ENCODE assay signal across 21 mouse cellular contexts in the genomic region with DNA sequence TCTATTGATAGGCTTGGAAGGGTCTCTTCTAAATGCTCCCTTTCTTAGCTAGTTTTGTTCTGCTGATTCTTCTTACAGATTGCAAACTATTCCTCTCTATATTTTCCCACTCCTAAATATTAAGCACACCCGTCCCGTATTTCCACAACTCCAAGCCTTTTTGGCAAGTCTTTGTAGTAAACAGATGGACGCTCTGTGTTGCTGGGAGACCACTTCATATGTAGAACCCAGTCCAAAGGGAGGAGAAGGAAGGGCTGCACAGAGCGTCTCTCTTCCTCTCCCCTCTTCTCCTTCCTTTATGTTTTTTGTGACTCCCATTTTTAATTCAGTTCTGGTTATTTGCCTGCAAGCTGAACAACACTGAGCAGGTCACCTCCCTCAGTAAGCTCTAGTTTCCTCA. TPM values are rescaled to one million over a fixed set of nuclear protein-coding genes. Genes with fewer than 3 reads are reported as not detected.
DNase-seq lines count a peak whose midpoint lies in the region; ATAC-seq and TF ChIP-seq lines count a peak whose summit lies in the region.
"Had no signal": no experiment of that assay in that cellular context is flagged by ENCODE, and none has a peak within 500 bp of the region (broad histone marks: within the 10 kb centered on the region; RNA-seq: fewer than 3 reads in every experiment).

No protein-coding gene starts in this region.

- WGBS in hindbrain, postnatal 0 days: 49% methylated on average over 4 of the region's 4 CpGs
- WGBS in hindbrain, embryonic 16.5 days: 52% methylated on average over 4 of the region's 4 CpGs

- H3K4me3 ChIP-seq in hindbrain, postnatal 0 days (ENCODE audit: low read length): no peak overlapping the region
- H3K4me3 ChIP-seq in hindbrain, embryonic 16.5 days (ENCODE audit: low read length): no peak overlapping the region
- H3K4me3 ChIP-seq: liver, embryonic 13.5 days had no signal

- H3K36me3 ChIP-seq in hindbrain, postnatal 0 days (ENCODE audit: insufficient read depth, low read length): no peaks in the 10 kb centered on the region
- no peaks in the 10 kb centered on the region for H3K36me3 ChIP-seq in hindbrain, embryonic 16.5 days (ENCODE audit: control insufficient read depth, insufficient read depth, low read length)
- H3K36me3 ChIP-seq: embryonic facial prominence, embryonic 13.5 days; limb, embryonic 13.5 days; liver, embryonic 13.5 days; neural tube, embryonic 12.5 days had no signal

- no peak overlapping the region for H3K9ac ChIP-seq in hindbrain, postnatal 0 days (replicated peaks; ENCODE audit: low read length)
- H3K9ac ChIP-seq in hindbrain, embryonic 16.5 days (ENCODE audit: low read depth, low read length): no peak overlapping the region
- H3K9ac ChIP-seq: liver, embryonic 13.5 days had no signal

- DNase-seq in hindbrain, postnatal 0 days (ENCODE audit: low spot score): peak; percentile 67
- DNase-seq in brain, adult 2 months (ENCODE audit: low read depth, low spot score): peak; percentile 81
- DNase-seq in cerebellum, adult 9-11 months: peak; percentile 41
- DNase-seq in lung, postnatal 10 days: no peak
- DNase-seq: adrenal gland, adult 8-10 months; gastrocnemius, postnatal 36 days; kidney, adult 11 months; liver, embryonic 13.5 days; lung, embryonic 14.5 days; lung, postnatal 4 days had no signal

- ATAC-seq in hindbrain, postnatal 0 days: no peak
- no peak for ATAC-seq in hindbrain, embryonic 16.5 days
- ATAC-seq in cerebellum, adult (ENCODE audit: insufficient number of reproducible peaks, low FRiP score, low TSS enrichment): peak; percentile 39
- ATAC-seq in erythroblast, adult 5-6 weeks (replicated peaks; ENCODE audit: low FRiP score, poor library complexity, severe bottlenecking): no peak

- H3K27ac ChIP-seq in hindbrain, postnatal 0 days: no peak overlapping the region
- no peak overlapping the region for H3K27ac ChIP-seq in hindbrain, embryonic 16.5 days (ENCODE audit: low read depth, low read length)
- H3K27ac ChIP-seq: embryonic facial prominence, embryonic 13.5 days; kidney, postnatal 0 days; limb, embryonic 13.5 days; liver, embryonic 13.5 days; neural tube, embryonic 12.5 days had no signal

- no peaks in the 10 kb centered on the region for H3K9me3 ChIP-seq in hindbrain, postnatal 0 days (ENCODE audit: low read length)
- no peaks in the 10 kb centered on the region for H3K9me3 ChIP-seq in hindbrain, embryonic 16.5 days (ENCODE audit: control insufficient read depth, low read length)
- H3K9me3 ChIP-seq: embryonic facial prominence, embryonic 13.5 days; limb, embryonic 13.5 days; liver, embryonic 13.5 days; neural tube, embryonic 12.5 days had no signal

- H3K4me1 ChIP-seq in hindbrain, postnatal 0 days (ENCODE audit: insufficient read depth, low read length): no peaks in the 10 kb centered on the region
- peaks cover 3% of the 10 kb centered on the region for H3K4me1 ChIP-seq in hindbrain, embryonic 16.5 days (ENCODE audit: control insufficient read depth, insufficient read depth, low read depth, low read length)
- H3K4me1 ChIP-seq: liver, embryonic 13.5 days had no signal

- TF ChIP-seq CTCF in hindbrain, postnatal 0 days (IDR thresholded peaks at IDR 0.05; ENCODE audit: low read depth): no peak

- peak overlapping the region; percentile 90 for H3K4me2 ChIP-seq in hindbrain, postnatal 0 days (ENCODE audit: low read depth, low read length)
- H3K4me2 ChIP-seq in hindbrain, embryonic 16.5 days (ENCODE audit: low read length): no peak overlapping the region; the same call in 1 of the 2 replicates
- H3K4me2 ChIP-seq: liver, embryonic 13.5 days had no signal

- H3K27me3 ChIP-seq in hindbrain, postnatal 0 days (ENCODE audit: insufficient read depth, low read length): no peaks in the 10 kb centered on the region
- H3K27me3 ChIP-seq in hindbrain, embryonic 16.5 days (replicated peaks; ENCODE audit: control insufficient read depth, insufficient read depth, low read length): no peaks in the 10 kb centered on the region
- H3K27me3 ChIP-seq: liver, embryonic 13.5 days had no signal

RNA-seq across cellular contexts. Expression of gene Synpr, which starts 1.4 kb away (rescaled TPM):
- 57.9 and 58.2 TPM in 2 replicates for total RNA-seq in hindbrain, postnatal 0 days (2014; rRNA removed)
- polyA plus RNA-seq in hindbrain, postnatal 0 days (2015; fragmentation: Nextera tagmentation; extraction: Ambion mirVana): 58.4 and 59.9 TPM in 2 replicates
- polyA plus RNA-seq in hindbrain, embryonic 16.5 days (2015; fragmentation: Nextera tagmentation; extraction: Ambion mirVana): 53.2 and 67.4 TPM in 2 replicates
- total RNA-seq in erythroblast, adult 5-6 weeks (2015; ENCODE audit: low replicate concordance): not detected in 2 replicates
- not detected in 2 replicates for total RNA-seq in erythroblast, adult 5-6 weeks (2017; ENCODE audit: low replicate concordance)
- total RNA-seq: common myeloid progenitor, adult 5-6 weeks; gastrocnemius, postnatal 36 days; hematopoietic stem cell, adult 5-6 weeks had no signal
- polyA plus RNA-seq: C2C12; small intestine, adult 2 months had no signal

Comparison
In these comparisons a context has a peak if more than half of its experiments do, and no peak if none do; other contexts are left out.
1. RNA of gene Synpr, which starts 1.4 kb away (total RNA-seq): 57.9 to 58.2 TPM in hindbrain, postnatal 0 days; not detected in erythroblast, adult 5-6 weeks; every median in the first group is over 10 times any median in the second.